Mouse (Mus musculus) testis, adult 2 months (tissue): Measurements from ENCODE around the gene Cntnap2.

ENCODE experiments used
- CTCF ChIP-seq: fragments of 200-500 bp; IDR thresholded peaks from 2 replicates; pipeline ENCODE4 v1.5.1; 2012; ENCODE audit warnings: low read depth, mild to moderate bottlenecking, inconsistent platforms, low read length, moderate library complexity; ENCODE audit not compliant: control insufficient read depth, insufficient read depth, insufficient replicate concordance
- POLR2A ChIP-seq: fragments of 200-500 bp; IDR thresholded peaks from 2 replicates; pipeline ENCODE4 v1.6.1; 2012; ENCODE audit warnings: low read depth, mild to moderate bottlenecking, inconsistent platforms, low read length, moderate library complexity; ENCODE audit not compliant: control insufficient read depth

GRCm38 (mm10) chr6:46201828-46202227 is 1142.7 kb downstream of the Cntnap2 start:
- TF ChIP-seq CTCF (no peak), POLR2A (no peak)
